Mouse (Mus musculus): ENCODE measurements at regions not wholly inside any gene's neighbourhood (a gene's known extent, or its start where the extent isn't known, plus 50 kb on each side); places are given as distances from the start of the nearest gene placed in this dataset.

GRCm38 (mm10) chr12:45439745-45440144 lies 365.2 kb upstream of the Stxbp6 start:
- no peak for DNase-seq (ENCODE audit: low spot score in 2 of 2)

DNA sequence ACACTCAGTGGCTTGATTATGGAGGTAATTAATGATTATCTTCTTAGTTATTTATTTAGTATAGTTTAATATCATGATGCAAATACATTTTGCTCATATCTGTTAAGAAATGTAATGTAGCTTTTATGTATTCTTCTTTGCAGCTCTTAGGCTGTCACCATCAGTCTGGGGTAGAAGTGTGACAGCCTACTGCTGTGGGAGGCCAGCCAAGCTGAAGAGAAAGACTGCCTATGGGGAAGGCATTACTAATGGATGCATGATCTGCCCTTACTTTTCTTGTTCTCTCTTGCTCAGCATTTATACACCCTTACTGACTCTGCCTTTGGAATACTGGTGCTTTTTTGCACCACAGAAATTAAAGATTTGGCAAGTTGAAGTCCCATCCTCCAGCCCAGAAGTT lies 362.8 kb upstream of the Stxbp6 start:
- DNase-seq (ENCODE audit: low spot score in 2 of 2) = no peak

DNA sequence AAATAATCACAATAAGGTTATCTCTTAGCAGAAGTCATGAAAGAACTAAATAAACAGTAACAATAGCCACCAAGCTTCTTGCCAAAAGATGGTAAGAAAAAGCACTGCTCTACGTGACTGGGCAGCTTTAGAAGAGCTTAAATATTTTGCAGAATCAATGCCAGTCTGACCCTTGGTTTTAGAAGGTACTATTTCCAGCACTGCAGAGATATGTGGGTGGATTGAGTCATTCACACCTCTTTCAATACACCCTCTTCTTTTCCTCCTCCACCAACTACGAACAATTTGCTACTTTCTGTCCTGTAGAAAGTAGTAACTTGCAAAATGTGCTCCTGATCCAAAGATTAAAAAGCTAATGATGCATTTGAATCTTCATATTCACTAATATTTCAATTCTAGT lies 324.9 kb upstream of the Stxbp6 start:
- DNase-seq (ENCODE audit: low spot score in 2 of 2) = no peak

DNA sequence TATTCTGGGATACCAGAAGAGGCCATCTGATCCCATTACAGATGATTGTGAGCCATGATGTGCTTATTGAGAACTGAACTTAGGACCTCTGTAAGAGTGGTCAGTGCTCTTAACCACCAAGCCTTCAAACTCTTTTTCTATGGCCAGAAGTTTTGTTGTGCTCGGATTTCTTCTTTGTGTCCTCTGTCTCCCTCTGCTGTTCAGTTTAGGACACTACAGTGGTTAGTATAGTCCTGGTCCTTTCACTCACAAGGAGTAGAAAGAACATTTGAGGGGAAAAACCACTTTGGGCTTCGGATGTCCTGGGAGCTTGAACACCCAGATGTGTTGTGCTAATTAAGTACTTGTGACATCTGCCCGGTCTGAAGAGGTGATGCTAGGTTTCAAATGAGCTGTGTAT lies 310.4 kb upstream of the Stxbp6 start:
- peak in 1 of 2 experiments; percentile 7 for DNase-seq (ENCODE audit: low spot score in 2 of 2)
